Mouse (Mus musculus) spleen, adult 2 months (tissue): Measurements from ENCODE around the gene Anks1. TPM values are rescaled to one million over a fixed set of nuclear protein-coding genes. Genes with fewer than 3 reads are reported as not detected.
A peak's percentile ranks its signal among the peaks of the same experiment; 100 is the strongest.

Experiments
- DNase-seq, 2 experiments: peaks; one replicate each; pipeline versions ENCODE4 v3.0.0 to v3.0.0-alpha.2; 2012 to 2021; ENCODE audit warnings: low spot score in 2 of 2, low read depth in 1 of 2
- H3K27ac ChIP-seq: fragments of 200-500 bp; 2 replicates; pipeline ENCODE4 v1.5.1; 2012; ENCODE audit warnings: low read length, inconsistent platforms; ENCODE audit not compliant: insufficient read depth
- H3K27me3 ChIP-seq: fragments of 200-500 bp; 2 replicates; pipeline ENCODE4 v1.6.1; 2012; ENCODE audit warnings: mild to moderate bottlenecking, moderate library complexity, low read length, inconsistent platforms; ENCODE audit not compliant: control insufficient read depth, insufficient read depth
- H3K36me3 ChIP-seq: fragments of 200-500 bp; 2 replicates; pipeline ENCODE4 v1.6.1; 2012; ENCODE audit warnings: mild to moderate bottlenecking, low read length, inconsistent platforms; ENCODE audit not compliant: control insufficient read depth, insufficient read depth
- H3K4me1 ChIP-seq: fragments of 200-500 bp; 2 replicates; pipeline ENCODE4 v1.6.1; 2011; ENCODE audit warnings: inconsistent platforms; ENCODE audit not compliant: control insufficient read depth, insufficient read depth, insufficient read length
- H3K4me3 ChIP-seq: fragments of 200-500 bp; 2 replicates; pipeline ENCODE4 v1.5.1; 2011; ENCODE audit warnings: mild to moderate bottlenecking, inconsistent platforms; ENCODE audit not compliant: insufficient read depth, insufficient read length; ENCODE audit errors: extremely low read depth
- CTCF ChIP-seq: fragments of 200-500 bp; IDR thresholded peaks from 2 replicates; pipeline ENCODE4 v1.5.1; 2011; ENCODE audit warnings: mild to moderate bottlenecking, inconsistent platforms; ENCODE audit not compliant: insufficient read depth, insufficient read length, insufficient replicate concordance; ENCODE audit errors: extremely low read depth
- POLR2A ChIP-seq: fragments of 200-500 bp; IDR thresholded peaks from 2 replicates; pipeline ENCODE4 v1.6.1; 2011; ENCODE audit warnings: low read depth, low read length, inconsistent platforms
- WGBS: fragments of 180-500 bp; shearing (Covaris S2); methylation state at CpG from one replicate; pipeline ENCODE4 v1.1.7; 2018; 5-methylcytosine and 5-hydroxymethylcytosine counted together
- polyA plus RNA-seq: library from polyadenylated mRNA; depleted of rRNA; stranded (reverse); fragments of >200 nt; gene quantifications from 2 replicates; pipeline ENCODE4 v1.2.3, GENCODE M21; 2012

Anks1 gene
- polyA plus RNA-seq, 1 experiment: 25.9 TPM

- Histone ChIP-seq H3K4me1 (peaks cover 12% of the 10 kb centered on the region), H3K4me3 (no peak overlapping the region; the same call in 1 of the 2 replicates), H3K27me3 (0 out of 2 replicates have a peak, but pooled peaks cover 3% of the 10 kb centered on the region), H3K27ac (no peak overlapping the region), H3K36me3 (no peaks in the 10 kb centered on the region)
- DNase-seq: no peak
- no peak for TF ChIP-seq POLR2A
- no peak for TF ChIP-seq CTCF
- 18% methylated on average over 9 of the region's 9 CpGs for WGBS
Measured at GRCm38 (mm10) chr17:28080817-28081165, 171.7 kb downstream of the Anks1 start.

- Histone ChIP-seq H3K4me3 (no peak overlapping the region), H3K4me1 (peaks cover 12% of the 10 kb centered on the region), H3K27ac (no peak overlapping the region), H3K36me3 (no peaks in the 10 kb centered on the region), H3K27me3 (0 out of 2 replicates have a peak, but pooled peaks cover 3% of the 10 kb centered on the region)
- 74% methylated on average over 9 of the region's 9 CpGs for WGBS
- DNase-seq: peak in 1 of 2 experiments; percentile 19
- TF ChIP-seq CTCF: peak; percentile 30; the same call in 1 of the 2 replicates
- TF ChIP-seq POLR2A: no peak
Measured at GRCm38 (mm10) chr17:28081385-28081784, 172.3 kb downstream of the Anks1 start.

DNA sequence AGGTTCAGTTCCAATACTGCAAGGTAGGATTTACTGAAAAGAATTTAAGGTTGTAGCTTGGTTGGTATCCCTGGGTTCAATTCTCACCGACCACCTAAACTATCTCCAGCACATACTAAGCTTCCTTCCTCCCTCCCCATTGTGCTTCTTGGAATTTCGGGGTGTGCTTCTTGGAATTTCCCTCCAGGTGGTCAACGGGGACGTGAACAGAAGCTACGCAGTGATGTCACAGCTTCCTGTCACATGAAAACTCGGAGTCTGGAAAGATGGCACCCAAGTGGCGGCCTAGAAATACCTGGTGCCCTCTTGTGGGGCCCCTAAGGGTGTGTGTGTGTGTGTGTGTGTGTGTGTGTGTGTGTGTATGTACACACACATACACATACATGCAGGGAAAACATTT lies 172.8 kb downstream of the Anks1 start:
- Histone ChIP-seq H3K27me3 (0 out of 2 replicates have a peak, but pooled peaks cover 3% of the 10 kb centered on the region), H3K36me3 (no peaks in the 10 kb centered on the region), H3K4me1 (peaks cover 12% of the 10 kb centered on the region), H3K4me3 (no peak overlapping the region), H3K27ac (no peak overlapping the region)
- TF ChIP-seq POLR2A: no peak
- 83% methylated on average over 7 of the region's 7 CpGs for WGBS
- no peak for DNase-seq

DNA sequence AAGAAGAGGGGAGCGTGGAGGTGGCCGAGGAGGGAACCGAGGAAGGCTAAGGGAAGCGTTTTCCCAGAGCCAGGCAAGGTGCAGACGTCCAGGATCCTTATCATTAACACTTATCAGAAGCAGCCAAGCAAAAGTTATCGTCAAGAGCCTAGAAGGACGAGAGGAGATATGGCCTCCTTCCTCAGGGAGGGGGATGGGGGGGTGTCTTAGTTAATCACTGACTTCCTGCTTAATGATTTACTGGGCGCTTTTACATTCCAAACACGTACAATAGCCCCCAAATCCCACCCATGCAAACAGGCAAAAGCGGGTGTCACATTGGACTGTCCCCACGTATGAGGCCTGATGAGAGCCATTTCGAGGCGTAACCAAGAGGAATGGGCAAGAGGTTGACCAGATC lies 173.8 kb downstream of the Anks1 start:
- no peak overlapping the region for H3K4me3 ChIP-seq

GRCm38 (mm10) chr17:28084395-28084905 lies 175.3 kb downstream of the Anks1 start:
- no peak for DNase-seq
- Histone ChIP-seq H3K36me3 (no peaks in the 10 kb centered on the region), H3K4me3 (no peak overlapping the region), H3K4me1 (peaks cover 12% of the 10 kb centered on the region), H3K27me3 (0 out of 2 replicates have a peak, but pooled peaks cover 3% of the 10 kb centered on the region), H3K27ac (no peak overlapping the region)
- TF ChIP-seq POLR2A (no peak), CTCF (no peak)
- WGBS: 60% methylated on average over 22 of the region's 22 CpGs

More for the DNA sequence above, 173.8 kb downstream of the Anks1 start:
- Histone ChIP-seq H3K4me1 (peaks cover 12% of the 10 kb centered on the region), H3K27ac (no peak overlapping the region), H3K36me3 (no peaks in the 10 kb centered on the region), H3K27me3 (0 out of 2 replicates have a peak, but pooled peaks cover 3% of the 10 kb centered on the region)
- TF ChIP-seq CTCF (no peak), POLR2A (no peak)
- WGBS: 84% methylated on average over 13 of the region's 13 CpGs
- DNase-seq: no peak

- 0 out of 2 replicates have a peak, but pooled peaks cover 2% of the 10 kb centered on the region for H3K27me3 ChIP-seq
- no peak overlapping the region for H3K4me3 ChIP-seq
- TF ChIP-seq POLR2A (no peak), CTCF (peak; percentile 99)
- WGBS: 2% methylated on average over 16 of the region's 16 CpGs
- DNase-seq: peak; percentile 77 to 89
- H3K27ac ChIP-seq: no peak overlapping the region
- peaks cover 9% of the 10 kb centered on the region for H3K4me1 ChIP-seq
- no peaks in the 10 kb centered on the region for H3K36me3 ChIP-seq
Measured at GRCm38 (mm10) chr17:28084964-28085363, 175.9 kb downstream of the Anks1 start.

DNA sequence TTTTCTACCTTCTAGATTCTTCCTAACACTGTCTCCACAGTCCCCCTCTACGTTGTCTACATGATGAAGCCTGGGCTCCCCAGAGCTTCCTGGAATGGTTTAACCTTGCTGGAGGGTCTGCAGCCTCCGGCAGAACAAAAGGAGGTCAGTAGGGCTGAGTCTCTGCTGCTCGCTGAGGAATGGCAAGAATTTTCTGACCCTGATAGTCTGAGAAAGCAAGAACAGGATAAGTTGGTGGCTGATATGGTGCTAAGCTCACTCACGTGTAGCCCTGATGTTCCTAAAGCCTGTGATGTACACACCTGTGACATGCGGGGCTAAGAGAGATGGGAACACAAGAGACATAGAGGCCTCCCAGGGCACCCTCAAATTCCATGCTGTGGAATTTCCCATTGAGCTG lies 178.3 kb downstream of the Anks1 start:
- Histone ChIP-seq H3K4me3 (no peak overlapping the region), H3K4me1 (no peaks in the 10 kb centered on the region), H3K27ac (no peak overlapping the region), H3K36me3 (no peaks in the 10 kb centered on the region), H3K27me3 (no peaks in the 10 kb centered on the region)
- no peak for TF ChIP-seq POLR2A
- TF ChIP-seq CTCF: no peak
- WGBS: 85% methylated on average over 5 of the region's 5 CpGs
- no peak for DNase-seq
